Mouse (Mus musculus) kidney, embryonic 14.5 days (tissue): Measurements from ENCODE around the gene Tnfrsf17. TPM values are rescaled to one million over a fixed set of nuclear protein-coding genes. Genes with fewer than 3 reads are reported as not detected.

Experiments
- ATAC-seq: fragments of 200-750 bp; cut with Nextera tagmentation; 2 replicates; pipeline ENCODE4 v1.8.0; 2017; ENCODE audit warnings: moderate number of reproducible peaks, mild to moderate bottlenecking, moderate TSS enrichment, moderate library complexity; ENCODE audit not compliant: low FRiP score, low TSS enrichment
- H3K27ac ChIP-seq: fragments of 300-500 bp; sonication (generic); 2 replicates; pipeline ENCODE4 v1.5.1; 2014; ENCODE audit warnings: low read depth, mild to moderate bottlenecking, low read length, moderate library complexity, mixed read lengths
- H3K27me3 ChIP-seq: fragments of 300-500 bp; sonication (generic); 2 replicates; pipeline ENCODE4 v1.6.1; 2014; ENCODE audit warnings: mild to moderate bottlenecking, low read length; ENCODE audit not compliant: control insufficient read depth, insufficient read depth
- H3K36me3 ChIP-seq: fragments of 300-500 bp; sonication (generic); 2 replicates; pipeline ENCODE4 v1.6.1; 2014; ENCODE audit warnings: low read length, mixed read lengths; ENCODE audit not compliant: control insufficient read depth, insufficient read depth
- H3K4me1 ChIP-seq: fragments of 300-500 bp; sonication (generic); 2 replicates; pipeline ENCODE4 v1.6.1; 2014; ENCODE audit warnings: low read length, mixed read lengths; ENCODE audit not compliant: control insufficient read depth, insufficient read depth
- H3K4me2 ChIP-seq: fragments of 300-500 bp; sonication (generic); replicated peaks from 2 replicates; pipeline ENCODE4 v1.6.1; 2014; ENCODE audit warnings: low read depth, mild to moderate bottlenecking, low read length
- H3K4me3 ChIP-seq: fragments of 300-500 bp; sonication (generic); 2 replicates; pipeline ENCODE4 v1.5.1; 2014; ENCODE audit warnings: mild to moderate bottlenecking, low read length
- H3K9ac ChIP-seq: fragments of 300-500 bp; sonication (generic); 2 replicates; pipeline ENCODE4 v1.6.1; 2014; ENCODE audit warnings: low read depth, mild to moderate bottlenecking, low read length, moderate library complexity
- H3K9me3 ChIP-seq: fragments of 300-500 bp; sonication (generic); 2 replicates; pipeline ENCODE4 v1.6.1; 2016; ENCODE audit warnings: low read length; ENCODE audit not compliant: control insufficient read depth
- WGBS: fragments of 180-500 bp; shearing (Covaris S2); extraction: QIAGEN DNeasy Blood & Tissue Kit; methylation state at CpG from one replicate; pipeline ENCODE4 v1.1.7; 2014; 5-methylcytosine and 5-hydroxymethylcytosine counted together
- polyA plus RNA-seq: library from polyadenylated mRNA; unstranded; fragments of >200 nt; fragmentation: Nextera tagmentation; extraction: Ambion mirVana; gene quantifications from 2 replicates; pipeline ENCODE4 v1.2.1, GENCODE M21; 2014

Tnfrsf17 gene
- not detected in 2 replicates for polyA plus RNA-seq

DNA sequence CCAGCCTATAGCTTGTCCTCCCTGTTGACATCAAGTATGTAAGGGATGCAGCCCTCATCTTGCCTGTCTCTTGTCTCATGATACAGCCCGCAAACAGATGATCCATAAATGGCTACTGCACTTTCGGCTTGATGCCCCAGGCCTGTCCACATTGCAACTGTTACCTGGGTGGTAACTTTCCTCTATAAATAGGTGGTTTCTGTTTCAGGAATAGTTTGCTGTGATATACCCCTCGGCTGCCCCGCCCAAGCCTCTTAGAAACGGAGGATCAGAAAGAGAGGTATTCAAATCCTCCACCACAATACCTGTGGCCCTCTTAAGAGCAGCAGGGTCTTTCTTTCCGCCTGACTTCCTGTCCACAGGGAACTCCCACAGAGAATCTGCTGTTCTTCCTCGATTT is at the start of gene Tnfrsf17:
Gene Tnfrsf17, plus strand, starts transcription at position 301 of the 400 bp plus-strand sequence.
- Histone ChIP-seq H3K9ac (no peak within 1 kb of the TSS), H3K4me1 (no peaks in the 10 kb centered on the region), H3K4me3 (no peak within 1 kb of the TSS), H3K36me3 (no peaks in the 10 kb centered on the region), H3K9me3 (no peaks in the 10 kb centered on the region), H3K27ac (no peak within 1 kb of the TSS), H3K4me2 (no peak within 1 kb of the TSS), H3K27me3 (no peaks in the 10 kb centered on the region)
- 80% methylated on average over 7 of the region's 7 CpGs for WGBS
- no peak for ATAC-seq

DNA sequence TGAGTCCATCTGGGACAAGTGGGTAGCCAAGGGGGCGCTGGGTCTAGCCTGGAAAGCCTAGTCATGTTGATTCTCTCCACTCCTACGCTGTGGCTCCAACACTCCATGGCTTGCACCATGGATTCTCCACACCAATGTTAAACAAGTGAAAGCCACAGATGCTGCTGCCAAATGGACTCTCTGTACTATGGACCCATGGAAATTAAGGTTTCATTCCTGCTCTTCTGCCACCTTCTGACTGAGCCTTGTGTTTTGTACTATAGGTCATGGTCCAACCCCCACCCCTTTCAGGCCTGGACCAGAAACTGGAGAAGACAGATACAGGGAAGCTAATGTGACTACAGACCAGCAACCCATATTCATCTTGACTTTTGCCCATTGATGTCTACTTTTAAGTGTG is 47.1 kb upstream of the Tnfrsf17 start:
- Histone ChIP-seq H3K9ac (no peak overlapping the region), H3K4me1 (no peaks in the 10 kb centered on the region), H3K9me3 (no peaks in the 10 kb centered on the region), H3K4me2 (no peak overlapping the region), H3K4me3 (no peak overlapping the region), H3K27me3 (no peaks in the 10 kb centered on the region), H3K27ac (no peak overlapping the region), H3K36me3 (no peaks in the 10 kb centered on the region)
- WGBS: 77% methylated on average over 2 of the region's 2 CpGs
- no peak for ATAC-seq

DNA sequence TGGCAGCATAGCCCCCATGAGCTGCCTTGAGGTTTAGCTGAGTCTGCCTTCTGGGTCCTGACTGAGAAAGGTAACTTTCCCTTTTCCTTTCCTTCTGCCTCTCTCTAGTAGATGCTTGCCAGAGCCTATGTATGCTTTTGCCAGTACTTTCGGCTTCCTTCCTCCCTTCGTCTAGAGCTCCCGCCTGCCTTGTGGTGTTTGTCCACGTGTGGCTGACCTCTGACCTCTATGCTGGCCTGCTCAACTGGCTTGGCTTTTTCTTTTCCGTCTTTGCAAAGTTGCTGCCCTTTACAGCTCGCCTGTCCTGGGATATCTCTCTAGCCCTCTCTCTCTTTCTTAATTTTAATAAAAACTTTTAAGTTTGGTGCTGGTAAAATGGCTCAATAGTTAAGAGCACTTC is 43.8 kb upstream of the Tnfrsf17 start:
- whole genome bisulfite sequencing: 30% methylated on average over 6 of the region's 6 CpGs
- no peaks in the 10 kb centered on the region for H3K9me3 ChIP-seq
- no peak overlapping the region for H3K4me3 ChIP-seq
- no peak overlapping the region for H3K4me2 ChIP-seq
- no peaks in the 10 kb centered on the region for H3K27me3 ChIP-seq
- H3K9ac ChIP-seq: no peak overlapping the region
- no peak overlapping the region for H3K27ac ChIP-seq
- no peak for ATAC-seq
- no peaks in the 10 kb centered on the region for H3K4me1 ChIP-seq
- no peaks in the 10 kb centered on the region for H3K36me3 ChIP-seq

DNA sequence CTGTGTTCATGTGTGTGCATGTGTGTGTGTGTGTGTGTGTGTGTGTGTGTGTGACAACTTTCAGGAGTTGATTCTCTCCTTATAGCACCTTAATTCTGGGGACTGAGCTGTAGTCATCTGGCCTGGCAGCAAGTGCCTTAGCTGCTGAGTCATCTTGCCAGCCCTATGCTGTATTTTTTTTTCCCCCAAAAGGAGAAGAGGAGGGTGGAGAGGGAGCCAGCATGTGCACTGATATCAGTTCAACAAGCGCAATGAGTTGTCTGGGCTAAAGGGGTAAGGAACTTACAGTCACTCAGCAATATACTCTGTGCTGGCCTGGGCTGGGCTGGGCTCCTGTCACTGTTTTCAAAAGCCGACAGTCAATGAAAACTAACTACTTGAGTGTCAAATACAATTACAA is 43.0 kb upstream of the Tnfrsf17 start:
- no peaks in the 10 kb centered on the region for H3K4me1 ChIP-seq
- no peak overlapping the region for H3K27ac ChIP-seq
- no peaks in the 10 kb centered on the region for H3K36me3 ChIP-seq
- no peak overlapping the region for H3K4me2 ChIP-seq
- H3K4me3 ChIP-seq: no peak overlapping the region
- ATAC-seq: no peak
- no peak overlapping the region for H3K9ac ChIP-seq
- H3K9me3 ChIP-seq: no peaks in the 10 kb centered on the region
- 87% methylated on average over 2 of the region's 2 CpGs for WGBS
- no peaks in the 10 kb centered on the region for H3K27me3 ChIP-seq

DNA sequence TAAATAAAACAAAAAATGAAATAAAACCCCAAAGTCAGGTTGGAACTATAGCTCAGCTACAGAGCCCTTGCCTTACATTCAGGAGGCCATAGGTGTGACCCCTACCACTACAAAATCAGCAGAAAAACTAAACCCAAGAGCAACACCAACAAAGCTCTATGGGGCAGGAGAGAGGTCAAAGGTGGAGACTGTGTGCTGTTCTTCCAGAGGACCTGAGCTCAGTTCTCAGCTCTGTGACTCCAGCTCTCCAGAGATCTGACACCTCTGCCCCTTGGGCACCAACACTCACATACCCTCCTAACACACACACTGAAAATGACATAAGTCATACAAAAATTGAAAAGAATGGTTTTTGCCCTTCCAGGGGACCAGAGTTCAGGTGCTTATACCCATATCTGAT is 42.5 kb upstream of the Tnfrsf17 start:
- Histone ChIP-seq H3K4me2 (no peak overlapping the region), H3K9me3 (no peaks in the 10 kb centered on the region), H3K27me3 (no peaks in the 10 kb centered on the region), H3K4me3 (no peak overlapping the region), H3K9ac (no peak overlapping the region), H3K4me1 (no peaks in the 10 kb centered on the region), H3K27ac (no peak overlapping the region), H3K36me3 (no peaks in the 10 kb centered on the region)
- no peak for ATAC-seq

DNA sequence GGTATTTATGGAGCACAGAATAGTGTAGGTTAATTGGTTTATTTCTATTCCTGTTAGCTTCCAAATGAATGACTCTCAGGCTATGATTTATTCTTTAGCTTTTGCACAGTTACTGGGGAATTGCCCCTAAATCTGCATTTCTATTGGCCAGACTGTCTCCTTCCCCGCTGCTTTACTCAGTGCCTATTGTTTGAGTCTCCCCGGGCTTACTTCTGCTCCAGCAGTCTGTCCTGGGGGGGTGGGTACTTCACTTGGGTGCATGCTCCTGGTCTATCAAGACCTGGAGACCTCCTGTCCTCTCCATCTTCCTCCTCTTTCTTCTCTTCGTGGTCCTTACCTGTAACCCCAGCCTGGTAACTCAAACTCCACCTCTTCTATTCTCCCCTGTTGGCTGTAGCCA is 36.7 kb upstream of the Tnfrsf17 start:
- Histone ChIP-seq H3K27me3 (no peaks in the 10 kb centered on the region), H3K9me3 (no peaks in the 10 kb centered on the region), H3K4me1 (no peaks in the 10 kb centered on the region), H3K4me2 (no peak overlapping the region), H3K9ac (no peak overlapping the region), H3K27ac (no peak overlapping the region), H3K36me3 (no peaks in the 10 kb centered on the region), H3K4me3 (no peak overlapping the region)
- 57% methylated on average over 3 of the region's 3 CpGs for WGBS
- ATAC-seq: no peak

DNA sequence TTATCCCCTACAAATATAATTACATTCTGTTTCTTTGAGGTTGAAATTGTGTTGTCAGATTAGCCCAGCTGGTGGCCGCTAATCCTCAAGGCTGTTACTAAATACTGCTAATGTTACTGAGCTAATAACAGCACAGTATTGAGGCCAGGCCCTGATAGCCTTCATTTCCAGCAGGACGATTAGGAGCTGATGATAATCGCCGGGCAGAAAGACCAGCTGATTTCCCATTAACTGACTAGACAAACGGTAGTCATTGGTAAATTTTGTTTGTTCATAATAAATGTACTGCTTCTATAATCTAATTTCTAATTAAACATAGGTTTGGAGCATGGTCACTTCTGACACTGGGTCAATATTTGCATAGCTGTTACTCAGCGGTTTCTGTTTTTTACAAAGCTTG is 34.8 kb upstream of the Tnfrsf17 start:
- H3K9ac ChIP-seq: no peak overlapping the region
- WGBS: 81% methylated on average over 6 of the region's 6 CpGs

DNA sequence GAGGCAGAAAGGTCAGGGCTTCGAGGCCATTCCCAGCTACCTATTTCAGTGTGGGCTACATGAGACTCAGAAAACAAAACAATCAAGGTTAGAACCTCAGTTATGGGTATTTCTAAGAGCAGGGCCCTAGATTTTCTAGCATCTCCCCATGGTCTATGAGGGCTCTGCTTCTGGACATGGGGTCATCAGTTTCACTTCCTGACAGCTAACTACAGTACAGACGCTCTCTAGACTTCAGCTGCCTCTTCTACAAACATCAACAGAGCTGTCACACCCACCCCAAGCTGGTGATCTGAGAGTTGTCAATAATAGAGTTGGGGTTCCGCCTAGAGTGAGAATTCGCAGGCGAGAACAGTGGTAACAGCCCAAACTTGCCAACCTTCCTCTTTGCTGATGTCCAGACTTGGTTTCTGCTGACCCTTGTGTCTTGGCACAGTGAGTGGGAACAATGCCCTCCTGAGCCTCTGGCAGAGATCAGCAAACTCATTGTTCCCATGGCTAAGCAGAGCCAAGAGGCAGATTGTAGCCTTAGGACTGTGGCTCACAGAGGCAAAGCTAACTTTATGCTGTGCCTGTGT is 30.9 kb upstream of the Tnfrsf17 start:
- Histone ChIP-seq H3K9ac (no peak overlapping the region), H3K36me3 (no peaks in the 10 kb centered on the region), H3K27me3 (no peaks in the 10 kb centered on the region), H3K9me3 (no peaks in the 10 kb centered on the region), H3K27ac (no peak overlapping the region), H3K4me2 (no peak overlapping the region), H3K4me3 (no peak overlapping the region), H3K4me1 (no peaks in the 10 kb centered on the region)
- 83% methylated on average over 5 of the region's 5 CpGs for WGBS
- no peak for ATAC-seq

More for the DNA sequence above, 34.8 kb upstream of the Tnfrsf17 start:
- no peak overlapping the region for H3K4me3 ChIP-seq
- H3K27ac ChIP-seq: no peak overlapping the region
- no peak for ATAC-seq
- no peaks in the 10 kb centered on the region for H3K27me3 ChIP-seq
- no peak overlapping the region for H3K4me2 ChIP-seq
- H3K4me1 ChIP-seq: no peaks in the 10 kb centered on the region
- H3K36me3 ChIP-seq: no peaks in the 10 kb centered on the region
- H3K9me3 ChIP-seq: no peaks in the 10 kb centered on the region

DNA sequence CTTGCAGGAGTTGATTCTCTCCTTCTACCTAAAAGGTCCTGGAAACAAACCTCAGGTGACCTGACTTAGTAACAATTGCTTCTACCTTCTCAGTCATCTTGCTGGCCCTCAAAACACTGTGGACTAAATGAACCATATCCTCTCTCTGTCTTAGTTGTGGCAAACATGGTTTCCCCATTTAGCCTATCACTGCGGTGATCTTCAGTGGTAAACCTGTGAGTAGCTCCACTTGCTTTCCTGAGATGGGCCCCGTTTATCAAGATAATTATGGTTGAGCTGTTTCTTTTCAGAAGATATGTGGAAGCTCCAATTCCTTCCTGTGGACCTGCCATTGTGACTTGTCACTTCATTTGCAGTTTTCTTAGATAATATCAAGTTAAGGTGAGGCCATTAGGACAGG is 28.7 kb upstream of the Tnfrsf17 start:
- no peak overlapping the region for H3K27ac ChIP-seq
- WGBS: 82% methylated on average over 2 of the region's 2 CpGs
- no peak overlapping the region for H3K4me2 ChIP-seq
- ATAC-seq: no peak
- H3K4me1 ChIP-seq: no peaks in the 10 kb centered on the region
- no peaks in the 10 kb centered on the region for H3K27me3 ChIP-seq
- no peak overlapping the region for H3K4me3 ChIP-seq
- no peaks in the 10 kb centered on the region for H3K36me3 ChIP-seq
- H3K9ac ChIP-seq: no peak overlapping the region
- peaks cover 8% of the 10 kb centered on the region for H3K9me3 ChIP-seq
